Mouse (Mus musculus): ENCODE data around the gene Erp29. TPM values are rescaled to one million over a fixed set of nuclear protein-coding genes. Genes with fewer than 3 reads are reported as not detected.

The Erp29 gene
- total RNA-seq (2017) = 719 and 742 TPM in 2 replicates

GRCm38 (mm10) chr5:121452026-121452869 lies at the start of gene Erp29:
Erp29 (minus strand) TSS chr5:121452506.
- peak; percentile 76 for ATAC-seq (replicated peaks; ENCODE audit: low read depth, poor library complexity, severe bottlenecking)

DNA sequence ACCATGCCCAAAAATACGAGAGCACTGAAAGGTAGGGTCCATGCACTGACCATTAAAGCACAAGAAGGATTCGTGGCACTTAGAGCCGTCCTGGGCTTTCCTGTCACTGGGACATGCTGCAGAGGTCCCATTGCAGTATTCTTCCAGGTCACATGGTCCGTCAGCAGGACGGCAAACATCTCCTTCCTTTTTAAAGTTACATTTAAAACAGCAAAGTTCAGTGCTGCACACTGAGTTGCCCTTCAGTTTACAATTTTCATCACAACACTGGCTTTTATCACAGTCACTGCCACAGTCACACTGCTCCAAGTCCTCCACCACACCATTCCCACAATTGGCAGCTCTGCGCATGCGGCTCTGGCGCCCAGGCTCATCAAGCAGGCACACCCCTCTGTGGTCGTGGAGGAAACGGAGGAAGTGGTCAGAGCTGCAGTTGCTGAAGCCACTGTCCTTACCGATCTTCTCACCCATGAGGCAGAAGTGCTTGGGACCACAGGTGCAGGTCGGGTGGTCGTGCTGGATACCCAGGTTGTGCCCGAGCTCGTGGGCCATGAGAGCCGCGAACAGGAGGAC lies 49.2 kb upstream of the Erp29 start:
- peak; percentile 89 for ATAC-seq (replicated peaks; ENCODE audit: low read depth, poor library complexity, severe bottlenecking)

- ATAC-seq (replicated peaks; ENCODE audit: low read depth, poor library complexity, severe bottlenecking) = peak; percentile 48
These were observed 48.4 kb upstream of the Erp29 start for GRCm38 (mm10) chr5:121500719-121501118.

- no peak for ATAC-seq (replicated peaks; ENCODE audit: low read depth, poor library complexity, severe bottlenecking)
These were observed 41.0 kb upstream of the Erp29 start for GRCm38 (mm10) chr5:121493305-121493704.

DNA sequence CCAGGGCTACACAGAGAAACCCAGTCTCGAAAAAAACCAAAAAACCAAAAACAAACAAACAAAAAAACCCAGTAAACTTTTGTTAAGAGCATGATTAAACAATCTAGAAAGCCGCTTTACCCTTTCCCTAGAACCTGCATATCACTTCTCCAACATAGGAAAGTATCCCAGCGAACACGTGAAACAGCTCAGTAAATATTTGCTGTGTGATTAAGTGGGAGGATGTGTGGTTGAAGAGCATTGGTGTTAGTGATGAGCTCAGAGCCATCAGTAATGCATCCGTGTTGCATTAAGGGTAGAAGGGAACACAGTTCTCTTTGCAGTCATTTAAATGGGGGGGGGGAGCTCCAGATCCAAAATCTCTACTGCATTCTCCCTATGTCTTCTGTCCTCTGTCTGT lies 32.5 kb upstream of the Erp29 start:
- no peak for ATAC-seq (replicated peaks; ENCODE audit: low read depth, poor library complexity, severe bottlenecking)

GRCm38 (mm10) chr5:121477680-121478079 lies 25.4 kb upstream of the Erp29 start:
- ATAC-seq (replicated peaks; ENCODE audit: low read depth, poor library complexity, severe bottlenecking) = peak; percentile 76

DNA sequence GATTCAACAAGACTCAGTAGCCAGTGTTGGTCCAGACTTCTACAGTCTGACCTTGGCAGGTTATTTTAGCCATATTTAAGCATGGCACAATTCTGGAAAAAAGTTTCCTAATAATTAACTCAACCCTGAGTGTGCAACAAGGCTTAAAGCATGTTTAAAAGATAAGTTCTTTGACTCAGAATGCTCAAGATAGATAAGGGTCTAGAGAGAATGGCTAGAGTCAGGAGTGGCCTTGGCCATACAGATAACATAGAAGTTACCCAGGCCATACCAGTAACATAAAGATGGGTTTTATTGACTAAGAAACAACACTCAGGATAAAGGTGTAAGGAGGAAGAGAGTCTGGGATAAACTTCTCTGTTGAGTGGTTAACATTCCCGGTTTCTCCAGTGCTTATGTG lies 23.7 kb upstream of the Erp29 start:
- no peak for ATAC-seq (replicated peaks; ENCODE audit: low read depth, poor library complexity, severe bottlenecking)

DNA sequence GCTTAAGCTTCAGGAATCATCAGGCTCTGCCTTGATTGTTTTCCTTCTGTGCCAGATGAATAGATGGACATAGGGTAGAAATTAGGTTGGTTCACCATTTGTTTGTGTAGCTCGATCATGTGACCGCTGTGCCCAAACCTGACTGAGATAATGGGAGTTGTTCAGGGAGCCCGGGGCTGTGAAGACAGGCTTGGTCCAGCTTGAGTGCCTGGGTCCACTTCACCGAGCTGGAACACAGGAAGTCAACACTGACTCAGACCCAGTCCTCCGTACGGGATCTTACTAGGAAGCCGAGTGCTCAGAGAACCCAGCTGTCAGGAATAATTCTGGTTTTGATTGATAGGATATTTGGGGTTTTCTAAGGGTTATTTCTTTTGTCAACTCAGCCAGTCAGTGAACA lies 22.3 kb upstream of the Erp29 start:
- no peak for ATAC-seq (replicated peaks; ENCODE audit: low read depth, poor library complexity, severe bottlenecking)

GRCm38 (mm10) chr5:121472411-121472810 lies 20.1 kb upstream of the Erp29 start:
- no peak for ATAC-seq (replicated peaks; ENCODE audit: low read depth, poor library complexity, severe bottlenecking)

DNA sequence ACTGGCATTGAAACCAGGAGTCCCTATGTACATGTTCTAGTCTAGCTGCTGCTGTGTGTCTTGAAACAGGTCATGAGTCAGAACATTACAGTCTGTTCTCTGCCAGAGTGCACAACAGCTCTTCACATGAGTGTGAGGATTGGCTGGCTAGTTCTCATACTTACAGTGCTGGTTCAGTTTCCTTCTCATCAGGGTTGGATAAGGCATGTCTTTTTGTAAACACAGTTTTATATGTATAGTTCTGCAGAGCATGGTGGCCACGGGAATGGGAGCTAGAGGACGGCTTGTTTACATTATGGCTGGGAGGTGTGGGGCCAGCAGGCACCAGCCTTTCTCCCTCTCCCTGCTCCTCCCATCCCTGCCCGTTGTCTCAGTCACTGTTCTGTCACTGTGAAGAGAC lies 17.3 kb upstream of the Erp29 start:
- no peak for ATAC-seq (replicated peaks; ENCODE audit: low read depth, poor library complexity, severe bottlenecking)

- ATAC-seq (replicated peaks; ENCODE audit: low read depth, poor library complexity, severe bottlenecking) = no peak
These were observed 11.4 kb upstream of the Erp29 start for GRCm38 (mm10) chr5:121463601-121464250.

DNA sequence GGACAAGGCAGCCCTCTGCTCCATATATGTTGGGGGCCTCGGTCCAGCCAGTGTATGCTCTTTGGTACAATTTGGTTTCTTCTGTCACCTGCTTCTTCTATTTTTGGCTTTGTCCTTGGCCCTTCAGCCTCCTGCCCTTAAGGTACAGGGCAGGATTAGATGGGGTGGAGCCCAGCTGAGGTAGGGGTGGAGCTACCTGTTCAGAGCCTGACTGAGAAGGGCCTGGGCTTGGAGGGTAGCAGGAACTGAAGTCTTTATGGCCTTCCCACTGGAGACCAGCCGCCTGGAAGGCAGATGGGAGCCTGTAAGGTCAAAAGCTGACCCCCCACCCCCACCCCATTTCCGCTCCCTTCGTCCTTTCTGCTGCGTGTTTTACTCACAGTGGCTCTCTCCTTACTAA lies 10.7 kb upstream of the Erp29 start:
- no peak for ATAC-seq (replicated peaks; ENCODE audit: low read depth, poor library complexity, severe bottlenecking)

- 0 out of 2 replicates have a peak, but pooled peaks have one; percentile 32 for ATAC-seq (replicated peaks; ENCODE audit: low read depth, poor library complexity, severe bottlenecking)
These were observed 9.8 kb upstream of the Erp29 start for GRCm38 (mm10) chr5:121462171-121462502.

- no peak for ATAC-seq (replicated peaks; ENCODE audit: low read depth, poor library complexity, severe bottlenecking)
These were observed 9.2 kb upstream of the Erp29 start for GRCm38 (mm10) chr5:121461339-121462170.

- ATAC-seq (replicated peaks; ENCODE audit: low read depth, poor library complexity, severe bottlenecking) = no peak
These were observed 3.4 kb upstream of the Erp29 start for GRCm38 (mm10) chr5:121455510-121456265.

DNA sequence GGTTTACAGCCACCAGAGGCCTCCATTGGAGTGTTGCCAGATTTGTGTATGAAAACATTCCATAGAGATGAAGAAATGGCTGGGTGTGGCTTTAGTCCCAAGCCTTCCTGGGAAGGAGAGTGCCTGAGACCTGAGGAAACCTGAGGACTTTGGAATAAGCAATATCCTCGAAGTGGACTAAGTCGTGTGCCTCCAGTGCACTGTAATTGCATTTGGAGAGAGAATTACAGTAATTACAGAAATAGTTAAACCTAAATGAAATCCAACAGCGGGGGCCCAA lies 2.1 kb upstream of the Erp29 start:
- ATAC-seq (replicated peaks; ENCODE audit: low read depth, poor library complexity, severe bottlenecking) = no peak

- no peak for ATAC-seq (replicated peaks; ENCODE audit: low read depth, poor library complexity, severe bottlenecking)
These were observed 1.6 kb upstream of the Erp29 start for GRCm38 (mm10) chr5:121453743-121454502.

- ATAC-seq (replicated peaks; ENCODE audit: low read depth, poor library complexity, severe bottlenecking) = no peak
These were observed 600 bp upstream of the Erp29 start for GRCm38 (mm10) chr5:121452906-121453305.

GRCm38 (mm10) chr5:121451644-121452025 lies 671 bp downstream of the Erp29 start, which contains the start of gene Tmem116:
Tmem116 (plus strand) TSS chr5:121451893.
- ATAC-seq (replicated peaks; ENCODE audit: low read depth, poor library complexity, severe bottlenecking) = no peak

Data from common myeloid progenitor, adult 5-6 weeks (primary cell).